Mouse (Mus musculus) kidney, adult 2 months (tissue): ENCODE measurements around the gene Galnt6. TPM values are rescaled to one million over a fixed set of nuclear protein-coding genes. Genes with fewer than 3 reads are reported as not detected.

Experiments
- DNase-seq: peaks from one replicate; pipeline ENCODE4 v3.0.0; 2021
- H3K27ac ChIP-seq: fragments of 200-500 bp; 2 replicates; pipeline ENCODE4 v1.5.1; 2012; ENCODE audit warnings: low read depth, low read length, control low read depth, inconsistent platforms; ENCODE audit not compliant: insufficient read depth
- H3K27me3 ChIP-seq: fragments of 200-500 bp; replicated peaks from 2 replicates; pipeline ENCODE4 v1.6.1; 2012; ENCODE audit warnings: mild to moderate bottlenecking, moderate library complexity, low read length, inconsistent platforms; ENCODE audit not compliant: control insufficient read depth, insufficient read depth
- H3K36me3 ChIP-seq: fragments of 200-500 bp; 2 replicates; pipeline ENCODE4 v1.6.1; 2012; ENCODE audit warnings: mild to moderate bottlenecking, moderate library complexity, low read length, inconsistent platforms; ENCODE audit not compliant: control insufficient read depth, insufficient read depth
- H3K4me1 ChIP-seq: fragments of 200-500 bp; 2 replicates; pipeline ENCODE4 v1.6.1; 2011; ENCODE audit warnings: low read length; ENCODE audit not compliant: control insufficient read depth, insufficient read depth
- H3K4me3 ChIP-seq: fragments of 200-500 bp; 2 replicates; pipeline ENCODE4 v1.5.1; 2011; ENCODE audit warnings: mild to moderate bottlenecking, low read depth, low read length, control low read depth; ENCODE audit not compliant: insufficient read depth
- CTCF ChIP-seq: fragments of 200-500 bp; conservative IDR thresholded peaks from 2 replicates; pipeline ENCODE4 v1.5.1; 2011; ENCODE audit warnings: low read depth, mild to moderate bottlenecking, control low read depth, low read length, moderate library complexity, mixed read lengths; ENCODE audit not compliant: insufficient read depth, insufficient read length
- POLR2A ChIP-seq: fragments of 200-500 bp; IDR thresholded peaks from one replicate; pipeline ENCODE4 v1.6.1; 2011; ENCODE audit warnings: low read depth, low read length, control low read depth
- WGBS: fragments of 180-500 bp; shearing (Covaris S2); methylation state at CpG from one replicate; pipeline ENCODE4 v1.1.7; 2018; 5-methylcytosine and 5-hydroxymethylcytosine counted together
- polyA plus RNA-seq: library from polyadenylated mRNA; depleted of rRNA; stranded (reverse); fragments of >200 nt; gene quantifications from 2 replicates; pipeline ENCODE4 v1.2.3, GENCODE M21; 2012

The Galnt6 gene
- polyA plus RNA-seq, 1 experiment, result 1.2 TPM

GRCm38 (mm10) chr15:100731081-100731480 is 1.9 kb upstream of the Galnt6 start:
- H3K4me1 ChIP-seq, result no peaks in the 10 kb centered on the region
- DNase-seq, result no peak
- H3K36me3 ChIP-seq, result no peaks in the 10 kb centered on the region
- H3K27ac ChIP-seq, result no peak overlapping the region
- TF ChIP-seq POLR2A (no peak), CTCF (no peak)
- no peak overlapping the region for H3K4me3 ChIP-seq
- 0 out of 2 replicates have a peak, but pooled peaks cover 2% of the 10 kb centered on the region for H3K27me3 ChIP-seq
- whole genome bisulfite sequencing, result 71% methylated on average over 9 of the region's 9 CpGs

GRCm38 (mm10) chr15:100728586-100728985 is 590 bp downstream of the Galnt6 start:
- DNase-seq, result no peak
- H3K4me1 ChIP-seq, result no peaks in the 10 kb centered on the region
- TF ChIP-seq POLR2A (no peak), CTCF (no peak)
- no peak overlapping the region for H3K4me3 ChIP-seq
- H3K27me3 ChIP-seq, result 0 out of 2 replicates have a peak, but pooled peaks cover 2% of the 10 kb centered on the region
- WGBS, result 48% methylated on average over 9 of the region's 9 CpGs
- H3K27ac ChIP-seq, result no peak overlapping the region
- H3K36me3 ChIP-seq, result no peaks in the 10 kb centered on the region

- H3K27me3 ChIP-seq, result 0 out of 2 replicates have a peak, but pooled peaks cover 2% of the 10 kb centered on the region
- no peak overlapping the region for H3K27ac ChIP-seq
- H3K36me3 ChIP-seq, result no peaks in the 10 kb centered on the region
- 89% methylated on average over 11 of the region's 11 CpGs for WGBS
- no peak overlapping the region for H3K4me3 ChIP-seq
- H3K4me1 ChIP-seq, result no peaks in the 10 kb centered on the region
- DNase-seq, result no peak
- TF ChIP-seq CTCF (no peak), POLR2A (no peak)
These were observed 1.3 kb downstream of the Galnt6 start for GRCm38 (mm10) chr15:100727834-100728233.

- H3K27ac ChIP-seq, result no peak overlapping the region
- WGBS, result 85% methylated on average over 11 of the region's 11 CpGs
- DNase-seq, result no peak
- no peak overlapping the region for H3K4me3 ChIP-seq
- TF ChIP-seq CTCF, result no peak
- TF ChIP-seq POLR2A, result no peak
- H3K4me1 ChIP-seq, result no peaks in the 10 kb centered on the region
- H3K36me3 ChIP-seq, result no peaks in the 10 kb centered on the region
- 0 out of 2 replicates have a peak, but pooled peaks cover 2% of the 10 kb centered on the region for H3K27me3 ChIP-seq
These were observed 2.5 kb downstream of the Galnt6 start for GRCm38 (mm10) chr15:100726721-100727120.

- TF ChIP-seq POLR2A (no peak), CTCF (no peak)
- Histone ChIP-seq H3K27me3 (no peaks in the 10 kb centered on the region), H3K36me3 (no peaks in the 10 kb centered on the region), H3K4me3 (no peak overlapping the region), H3K4me1 (no peaks in the 10 kb centered on the region), H3K27ac (no peak overlapping the region)
- DNase-seq, result no peak
- 23% methylated on average over 14 of the region's 14 CpGs for WGBS
These were observed 5.7 kb downstream of the Galnt6 start for GRCm38 (mm10) chr15:100723505-100723904.

GRCm38 (mm10) chr15:100722564-100722963 is 6.6 kb downstream of the Galnt6 start:
- TF ChIP-seq CTCF (no peak), POLR2A (no peak)
- H3K4me1 ChIP-seq, result no peaks in the 10 kb centered on the region
- DNase-seq, result no peak
- 84% methylated on average over 6 of the region's 6 CpGs for WGBS
- H3K27me3 ChIP-seq, result no peaks in the 10 kb centered on the region
- H3K27ac ChIP-seq, result no peak overlapping the region
- no peak overlapping the region for H3K4me3 ChIP-seq
- no peaks in the 10 kb centered on the region for H3K36me3 ChIP-seq

- no peak for DNase-seq
- no peak overlapping the region for H3K4me3 ChIP-seq
- 52% methylated on average over 4 of the region's 4 CpGs for WGBS
- no peaks in the 10 kb centered on the region for H3K4me1 ChIP-seq
- no peak overlapping the region for H3K27ac ChIP-seq
- no peaks in the 10 kb centered on the region for H3K27me3 ChIP-seq
- no peak for TF ChIP-seq CTCF
- no peaks in the 10 kb centered on the region for H3K36me3 ChIP-seq
These were observed 7.2 kb downstream of the Galnt6 start for GRCm38 (mm10) chr15:100722026-100722425.
